Mouse (Mus musculus) kidney, postnatal 36 days (tissue): ENCODE results near the gene Hsd17b2.
A peak's percentile ranks its signal among the peaks of the same experiment; 100 is the strongest.

ENCODE experiments used
- DNase-seq, 2 experiments: peaks; one replicate each; pipeline ENCODE4 v3.0.0; 2021 to 2022; ENCODE audit warnings: mixed read lengths in 2 of 2

Gene Hsd17b2

DNA sequence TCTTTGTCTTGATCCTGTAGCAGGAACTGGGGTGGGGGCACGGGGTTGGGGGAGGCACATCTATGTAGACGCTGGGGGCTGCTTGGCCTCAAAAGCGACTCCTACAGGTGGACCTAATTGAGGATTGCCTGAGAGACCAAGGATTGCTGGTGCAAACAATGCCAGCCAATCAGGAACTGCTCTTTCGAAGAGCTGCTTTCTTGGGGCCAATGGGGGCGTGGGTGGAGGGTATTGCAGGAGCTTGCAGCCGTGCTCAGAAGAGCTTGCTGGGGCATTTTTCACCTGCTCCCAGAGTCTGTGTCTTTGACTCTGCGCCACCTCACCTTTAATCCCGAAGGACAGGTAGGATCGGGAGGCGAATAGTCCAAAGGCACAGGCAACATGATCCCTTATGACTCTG lies 73.9 kb downstream of the Hsd17b2 start:
- DNase-seq: no peak

- no peak for DNase-seq
These were observed 74.4 kb downstream of the Hsd17b2 start for GRCm38 (mm10) chr8:117776075-117776474.

DNA sequence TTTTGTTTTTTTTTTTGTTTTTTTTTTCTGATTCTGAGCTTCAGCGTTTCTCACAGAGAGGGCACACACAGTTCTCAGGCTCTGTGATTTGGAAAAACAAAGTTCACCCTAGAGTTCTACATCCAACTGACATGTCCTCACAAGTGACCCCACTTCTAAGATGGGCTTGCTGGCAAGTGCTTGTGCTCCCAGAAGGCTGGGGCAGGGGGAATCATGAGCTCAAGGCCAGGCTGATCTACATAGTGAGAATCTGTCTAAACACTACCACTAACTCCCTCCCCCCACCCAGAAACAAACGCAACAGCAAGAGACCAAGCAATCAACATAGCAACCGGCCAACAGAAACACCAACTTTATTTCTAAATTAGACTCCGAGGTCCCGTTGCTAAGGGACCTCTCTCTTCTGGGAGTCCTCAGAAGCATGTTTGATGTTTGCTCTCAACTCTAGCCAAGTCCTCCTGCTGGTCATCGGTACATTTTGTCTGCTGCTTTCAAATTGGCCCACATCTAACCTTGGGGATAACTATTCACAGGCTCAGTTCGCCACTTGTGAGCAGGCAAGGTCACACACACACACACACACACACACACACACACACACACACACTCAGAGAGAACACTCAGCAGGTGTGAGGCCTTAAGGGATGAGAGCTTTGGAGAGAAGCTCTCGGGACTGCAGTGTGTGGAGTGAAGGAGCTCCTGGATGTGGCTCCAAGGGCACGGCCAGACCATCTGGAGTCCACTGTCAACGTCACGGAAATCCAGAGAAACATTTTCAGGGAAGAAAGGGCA lies 77.0 kb downstream of the Hsd17b2 start:
- no peak for DNase-seq

DNA sequence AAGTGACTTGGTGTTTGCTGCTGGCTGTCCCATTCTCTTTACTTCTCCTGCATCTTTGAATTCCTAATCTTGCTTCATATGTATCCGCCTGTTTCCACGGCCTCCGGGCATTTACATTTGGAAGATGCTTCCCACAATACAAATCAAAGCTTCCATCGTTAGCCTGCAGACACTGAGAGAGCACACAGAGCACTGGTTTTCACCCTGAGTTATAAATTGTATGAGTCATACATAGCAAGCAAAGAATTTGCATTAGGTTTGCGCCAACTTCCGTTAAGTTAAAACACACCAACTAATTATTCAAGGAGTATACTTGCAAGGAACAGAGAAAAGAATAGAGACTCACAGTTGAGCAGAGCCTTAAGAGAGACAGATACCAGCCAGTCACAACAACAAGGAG lies 77.6 kb downstream of the Hsd17b2 start:
- DNase-seq: no peak

- DNase-seq: no peak
These were observed 79.8 kb downstream of the Hsd17b2 start for GRCm38 (mm10) chr8:117781375-117782129.

GRCm38 (mm10) chr8:117783021-117783420 lies 81.3 kb downstream of the Hsd17b2 start:
- DNase-seq: no peak

DNA sequence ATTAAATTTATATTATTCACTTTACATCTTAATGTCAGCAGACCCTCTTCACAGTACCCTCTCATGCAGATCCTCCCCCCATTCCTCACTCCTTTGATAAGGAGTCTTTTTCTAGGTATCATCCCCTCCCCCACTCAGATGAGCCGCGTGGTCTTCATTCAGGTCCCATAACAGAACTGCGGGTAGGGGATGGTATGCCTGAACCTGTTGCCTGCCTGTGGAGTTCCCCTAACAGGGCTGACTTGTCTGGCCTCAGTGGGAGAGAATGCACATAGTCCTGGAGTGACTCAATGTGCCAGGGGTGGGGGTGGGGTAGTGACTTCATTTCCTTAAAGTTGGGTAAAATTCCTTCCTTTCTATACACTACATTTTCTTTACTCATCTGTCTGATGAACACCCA lies 84.7 kb downstream of the Hsd17b2 start:
- no peak for DNase-seq

GRCm38 (mm10) chr8:117792616-117793144 lies 91.0 kb downstream of the Hsd17b2 start:
- no peak for DNase-seq

DNA sequence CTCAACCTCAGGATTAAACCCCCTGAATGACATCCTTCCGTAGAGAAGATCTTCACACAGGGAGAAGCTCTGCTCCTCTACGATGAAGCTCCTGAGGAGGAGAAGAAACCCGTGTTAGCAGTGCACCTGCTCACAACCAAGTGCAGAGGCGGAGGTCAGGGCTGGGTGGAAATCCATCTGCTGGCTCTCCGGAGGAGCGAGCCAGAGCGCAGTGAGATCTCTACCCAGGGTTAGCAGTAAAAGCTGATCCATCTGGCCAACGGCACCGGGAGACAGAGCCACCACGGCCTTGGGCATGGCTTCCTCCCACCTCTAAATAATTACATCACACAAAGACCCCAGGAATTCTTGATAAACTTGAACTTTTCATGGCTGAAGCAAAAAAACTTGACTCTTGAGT lies 92.9 kb downstream of the Hsd17b2 start:
- no peak for DNase-seq

DNA sequence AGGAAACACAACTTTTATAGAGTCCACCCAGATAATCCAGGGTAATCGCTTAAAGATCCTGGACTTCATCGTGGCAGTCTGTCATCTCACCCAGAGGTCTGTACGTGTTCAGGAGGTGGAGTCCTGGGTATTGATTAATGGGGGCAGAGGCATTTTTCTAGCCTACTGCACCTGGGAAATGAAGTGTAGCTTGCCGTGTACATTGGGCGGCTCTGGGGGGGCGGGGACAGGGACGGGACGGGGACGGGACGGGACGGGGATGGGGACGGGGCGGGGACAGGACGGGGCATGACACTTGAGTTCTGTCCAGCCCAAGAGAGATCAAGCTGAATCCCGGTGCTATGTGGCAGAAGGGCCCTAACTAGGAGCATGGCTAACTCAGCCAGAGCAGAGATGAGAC lies 94.8 kb downstream of the Hsd17b2 start:
- DNase-seq: no peak

GRCm38 (mm10) chr8:117798066-117798465 lies 96.4 kb downstream of the Hsd17b2 start:
- DNase-seq: no peak

GRCm38 (mm10) chr8:117801443-117802298 lies 100.0 kb downstream of the Hsd17b2 start, which contains the start of gene Mphosph6:
TSS of gene Mphosph6 (minus strand) at chr8:117801943.
- DNase-seq: peak; percentile 97 to 99

DNA sequence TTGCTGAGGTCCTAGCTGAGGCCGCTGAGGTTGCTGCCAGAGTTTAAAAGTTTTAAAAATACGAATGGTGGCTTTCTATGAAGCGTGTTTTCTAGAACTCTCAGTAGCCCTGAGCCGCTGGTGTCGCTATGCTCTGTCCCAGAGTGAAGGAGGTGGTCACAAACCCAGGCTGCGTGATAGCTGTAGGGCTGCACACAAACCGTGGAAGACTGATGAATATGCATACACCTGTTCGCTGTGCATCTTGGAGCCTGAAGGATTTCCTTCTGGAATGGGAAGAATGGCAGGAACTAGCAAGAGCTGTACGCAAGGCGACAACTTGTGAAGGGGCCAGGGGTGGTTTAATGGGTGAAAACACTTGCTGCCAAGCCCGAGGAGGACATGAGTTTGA lies 100.6 kb downstream of the Hsd17b2 start:
- peak in 1 of 2 experiments; percentile 54 for DNase-seq

DNA sequence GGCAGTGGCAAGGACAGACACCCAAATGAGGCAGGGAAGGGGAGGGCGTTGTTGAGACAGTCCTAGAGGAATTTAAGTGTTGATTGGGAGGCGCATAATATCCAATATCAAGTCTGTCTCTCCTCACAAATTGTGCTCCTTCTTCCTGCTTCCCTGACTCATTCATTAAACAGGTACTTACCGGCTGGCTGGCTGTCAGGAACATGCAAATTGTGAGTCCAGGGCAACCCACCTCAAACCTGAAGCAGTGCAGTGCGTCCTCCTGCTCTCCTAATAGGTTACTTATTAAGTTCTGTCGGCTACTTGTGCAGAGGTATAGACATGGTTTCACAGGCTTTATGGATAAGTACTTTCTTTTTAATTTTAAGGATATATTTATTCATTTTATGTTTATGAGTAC lies 103.7 kb downstream of the Hsd17b2 start:
- peak; percentile 60 to 80 for DNase-seq
